Mouse (Mus musculus): ENCODE data around the gene Grid2ip. TPM values are rescaled to one million over a fixed set of nuclear protein-coding genes. Genes with fewer than 3 reads are reported as not detected.
A peak's percentile ranks its signal among the peaks of the same experiment; 100 is the strongest.

Gene Grid2ip
- polyA plus RNA-seq, 1 experiment from 2014 or later = 0.42 TPM

DNA sequence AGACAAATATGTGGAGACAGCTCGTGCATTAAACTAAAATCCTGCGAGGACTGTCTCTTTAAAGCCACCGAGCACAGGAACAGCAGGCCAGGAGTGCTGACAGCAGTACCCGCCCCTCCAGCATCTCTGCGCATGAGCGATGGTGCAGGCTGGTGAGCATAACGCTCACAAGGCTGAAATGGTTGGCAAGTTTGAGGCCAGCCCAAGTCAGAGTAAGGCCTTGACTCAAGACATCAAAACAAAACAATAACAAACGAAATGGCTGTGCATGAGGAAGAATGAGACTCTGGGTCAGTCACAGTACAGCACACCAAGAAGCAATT lies 39.9 kb upstream of the Grid2ip start:
- Histone ChIP-seq H3K27me3 (ENCODE audit: control insufficient read depth, insufficient read depth, low read length) (no peaks in the 10 kb centered on the region), H3K4me2 (replicated peaks; ENCODE audit: low read depth, low read length) (no peak overlapping the region), H3K9me3 (ENCODE audit: control insufficient read depth, low read length) (no peaks in the 10 kb centered on the region), H3K27ac (ENCODE audit: low read depth, low read length) (no peak overlapping the region), H3K4me3 (ENCODE audit: low read depth, low read length) (no peak overlapping the region), H3K36me3 (ENCODE audit: control insufficient read depth, insufficient read depth, low read length) (0 out of 2 replicates have a peak, but pooled peaks cover 3% of the 10 kb centered on the region), H3K4me1 (replicated peaks; ENCODE audit: control insufficient read depth, insufficient read depth, low read length) (no peaks in the 10 kb centered on the region; the same call in 1 of the 2 replicates), H3K9ac (ENCODE audit: low read depth, low read length) (no peak overlapping the region)
- ATAC-seq (ENCODE audit: low FRiP score) (no peak), DNase-seq (ENCODE audit: low spot score) (no peak)
- WGBS = 86% methylated on average over 8 of the region's 8 CpGs

DNA sequence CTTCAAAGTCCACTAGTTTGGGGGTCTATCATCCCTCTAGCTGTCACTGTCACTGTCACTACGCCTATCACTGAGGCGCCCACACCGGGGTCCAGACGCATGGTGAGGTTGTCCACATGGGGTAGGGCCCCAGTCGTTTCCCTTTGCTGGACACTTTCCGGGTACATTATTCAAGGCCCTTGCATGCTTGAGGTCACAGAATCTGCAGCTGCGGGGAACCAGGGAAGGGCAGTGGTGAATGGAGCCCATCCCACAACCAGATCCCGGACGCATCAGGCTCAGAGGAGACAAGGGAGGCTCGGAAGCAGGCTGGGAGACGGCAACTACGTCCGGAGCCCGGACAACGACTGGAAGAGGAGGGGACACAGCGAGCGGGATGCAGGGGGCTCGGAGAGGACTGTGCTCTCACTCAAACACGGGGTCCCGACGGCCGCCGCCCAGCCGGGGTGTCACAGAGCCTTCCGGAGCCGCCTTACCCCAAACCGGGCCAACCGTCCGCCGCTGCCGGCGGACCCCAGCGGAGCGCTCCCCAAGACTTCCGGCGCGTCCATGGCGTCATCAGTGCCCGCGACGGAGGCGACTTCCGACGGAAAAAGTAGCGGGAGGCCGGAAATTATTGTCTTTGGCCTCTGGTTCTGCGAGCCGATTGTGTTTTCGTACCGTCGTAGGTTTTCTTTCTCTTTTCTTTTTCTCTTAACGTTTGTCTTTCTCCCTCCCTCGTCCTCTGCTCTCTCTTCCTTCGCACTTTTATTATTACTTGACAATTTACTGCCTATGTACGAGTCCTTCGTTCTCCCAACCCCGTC lies 28.2 kb upstream of the Grid2ip start, which contains the start of gene Zdhhc4:
TSS of gene Zdhhc4 (minus strand) at position 567 of the 806 bp plus-strand sequence.
- under 1% methylated on average over 57 of the region's 57 CpGs for WGBS
- Histone ChIP-seq H3K9ac (ENCODE audit: low read depth, low read length) (peak within 1 kb of the TSS; percentile 90), H3K4me2 (replicated peaks; ENCODE audit: low read depth, low read length) (peak within 1 kb of the TSS; percentile 63), H3K27me3 (ENCODE audit: control insufficient read depth, insufficient read depth, low read length) (no peaks in the 10 kb centered on the region), H3K4me1 (replicated peaks; ENCODE audit: control insufficient read depth, insufficient read depth, low read length) (peaks cover 6% of the 10 kb centered on the region; the same call in 1 of the 2 replicates), H3K4me3 (ENCODE audit: low read depth, low read length) (peak within 1 kb of the TSS; percentile 91), H3K36me3 (ENCODE audit: control insufficient read depth, insufficient read depth, low read length) (no peaks in the 10 kb centered on the region), H3K27ac (ENCODE audit: low read depth, low read length) (peak within 1 kb of the TSS; percentile 58; the same call in 1 of the 2 replicates), H3K9me3 (ENCODE audit: control insufficient read depth, low read length) (no peaks in the 10 kb centered on the region)
- ATAC-seq (ENCODE audit: low FRiP score) = peak; percentile 74
- DNase-seq (ENCODE audit: low spot score) = peak; percentile 96

DNA sequence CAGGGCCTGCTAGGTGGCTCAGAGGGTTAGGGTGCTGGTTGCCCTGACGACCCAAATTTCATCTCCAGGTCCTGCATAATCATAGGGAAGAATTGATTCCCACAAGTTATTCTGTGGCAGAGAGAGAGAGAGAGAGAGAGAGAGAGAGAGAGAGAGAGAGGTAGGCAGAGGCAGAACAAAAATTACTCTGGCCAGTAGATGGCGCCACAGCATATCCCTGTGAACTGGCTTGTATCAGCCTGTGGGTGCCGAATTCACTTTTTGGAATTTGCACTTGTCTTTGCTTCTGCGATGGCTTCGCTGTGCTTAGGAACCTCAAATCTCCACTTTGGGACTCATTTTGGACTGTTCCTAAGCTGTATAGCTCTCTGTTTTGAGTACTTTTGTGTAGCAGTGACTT lies 23.3 kb upstream of the Grid2ip start:
- H3K27ac ChIP-seq (ENCODE audit: low read depth, low read length) = no peak overlapping the region
- no peak for ATAC-seq (ENCODE audit: low FRiP score)
- 19% methylated on average over 5 of the region's 5 CpGs for whole genome bisulfite sequencing

DNA sequence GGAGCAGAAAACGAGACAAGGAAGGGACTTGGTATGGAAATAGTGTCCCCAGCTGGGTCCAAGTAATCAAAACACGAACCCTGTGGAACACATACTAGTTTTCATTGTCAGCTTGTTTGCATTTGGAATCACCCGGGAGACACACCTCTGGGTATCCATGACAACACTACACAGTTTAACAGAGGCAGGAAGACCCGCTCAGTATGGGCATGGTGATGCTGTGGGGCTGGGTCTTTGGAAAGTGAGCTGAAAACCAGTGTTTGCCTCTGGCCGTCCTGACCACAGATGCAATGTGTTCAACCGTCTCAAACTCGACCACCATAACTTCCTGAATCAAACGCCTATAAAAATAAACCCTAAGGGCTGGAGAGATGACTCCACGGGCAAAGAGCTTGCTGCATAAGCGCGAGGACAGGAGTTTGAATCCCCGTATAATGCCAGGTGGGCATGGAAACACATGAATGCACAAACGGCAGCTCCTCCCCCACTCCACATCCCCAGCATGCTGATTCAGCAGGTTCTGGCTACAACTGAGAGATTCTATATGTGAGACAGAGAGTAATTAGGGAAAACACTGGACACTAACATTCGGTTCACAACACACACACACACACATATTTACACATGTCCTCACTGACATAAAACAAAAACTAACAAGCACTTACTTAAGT lies 22.6 kb upstream of the Grid2ip start:
- WGBS = 74% methylated on average over 14 of the region's 14 CpGs
- Histone ChIP-seq H3K36me3 (ENCODE audit: control insufficient read depth, insufficient read depth, low read length) (no peaks in the 10 kb centered on the region), H3K27me3 (ENCODE audit: control insufficient read depth, insufficient read depth, low read length) (no peaks in the 10 kb centered on the region), H3K27ac (ENCODE audit: low read depth, low read length) (no peak overlapping the region), H3K9ac (ENCODE audit: low read depth, low read length) (no peak overlapping the region), H3K4me3 (ENCODE audit: low read depth, low read length) (no peak overlapping the region), H3K4me2 (replicated peaks; ENCODE audit: low read depth, low read length) (no peak overlapping the region), H3K4me1 (replicated peaks; ENCODE audit: control insufficient read depth, insufficient read depth, low read length) (0 out of 2 replicates have a peak, but pooled peaks cover 2% of the 10 kb centered on the region), H3K9me3 (ENCODE audit: control insufficient read depth, low read length) (no peaks in the 10 kb centered on the region)
- ATAC-seq (ENCODE audit: low FRiP score) (no peak), DNase-seq (ENCODE audit: low spot score) (no peak)

More for the DNA sequence above, 23.3 kb upstream of the Grid2ip start:
- H3K36me3 ChIP-seq (ENCODE audit: control insufficient read depth, insufficient read depth, low read length) = no peaks in the 10 kb centered on the region
- no peak overlapping the region for H3K9ac ChIP-seq (ENCODE audit: low read depth, low read length)
- no peaks in the 10 kb centered on the region for H3K27me3 ChIP-seq (ENCODE audit: control insufficient read depth, insufficient read depth, low read length)
- no peak overlapping the region for H3K4me3 ChIP-seq (ENCODE audit: low read depth, low read length)
- no peak overlapping the region for H3K4me2 ChIP-seq (replicated peaks; ENCODE audit: low read depth, low read length)
- H3K4me1 ChIP-seq (replicated peaks; ENCODE audit: control insufficient read depth, insufficient read depth, low read length) = 0 out of 2 replicates have a peak, but pooled peaks cover 2% of the 10 kb centered on the region
- no peaks in the 10 kb centered on the region for H3K9me3 ChIP-seq (ENCODE audit: control insufficient read depth, low read length)
- DNase-seq (ENCODE audit: low spot score) = peak; percentile 84

DNA sequence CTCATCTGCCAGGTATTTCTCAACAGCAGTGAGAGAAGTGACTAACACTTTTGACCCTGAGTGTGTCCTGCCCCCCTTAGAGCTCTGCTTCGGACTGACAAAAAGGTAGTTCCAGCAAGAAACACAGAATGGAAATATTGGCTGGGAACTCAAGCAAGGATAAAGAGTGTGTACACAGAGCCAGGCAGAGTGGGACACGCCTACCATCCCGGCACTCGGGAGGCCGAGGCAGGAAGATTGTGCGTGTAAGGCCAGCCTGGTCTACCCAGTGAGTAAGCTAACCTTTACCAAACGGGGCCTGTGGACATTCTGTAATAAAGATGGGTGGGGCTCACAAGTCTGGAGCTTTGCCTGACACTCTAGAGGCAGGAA lies 22.1 kb upstream of the Grid2ip start:
- no peak overlapping the region for H3K9ac ChIP-seq (ENCODE audit: low read depth, low read length)
- no peak overlapping the region for H3K27ac ChIP-seq (ENCODE audit: low read depth, low read length)
- no peaks in the 10 kb centered on the region for H3K9me3 ChIP-seq (ENCODE audit: control insufficient read depth, low read length)
- no peaks in the 10 kb centered on the region for H3K36me3 ChIP-seq (ENCODE audit: control insufficient read depth, insufficient read depth, low read length)
- no peak overlapping the region for H3K4me3 ChIP-seq (ENCODE audit: low read depth, low read length)
- H3K4me2 ChIP-seq (replicated peaks; ENCODE audit: low read depth, low read length) = no peak overlapping the region
- 85% methylated on average over 7 of the region's 7 CpGs for WGBS
- ATAC-seq (ENCODE audit: low FRiP score) (no peak), DNase-seq (ENCODE audit: low spot score) (no peak)
- no peaks in the 10 kb centered on the region for H3K27me3 ChIP-seq (ENCODE audit: control insufficient read depth, insufficient read depth, low read length)
- no peaks in the 10 kb centered on the region for H3K4me1 ChIP-seq (replicated peaks; ENCODE audit: control insufficient read depth, insufficient read depth, low read length)

DNA sequence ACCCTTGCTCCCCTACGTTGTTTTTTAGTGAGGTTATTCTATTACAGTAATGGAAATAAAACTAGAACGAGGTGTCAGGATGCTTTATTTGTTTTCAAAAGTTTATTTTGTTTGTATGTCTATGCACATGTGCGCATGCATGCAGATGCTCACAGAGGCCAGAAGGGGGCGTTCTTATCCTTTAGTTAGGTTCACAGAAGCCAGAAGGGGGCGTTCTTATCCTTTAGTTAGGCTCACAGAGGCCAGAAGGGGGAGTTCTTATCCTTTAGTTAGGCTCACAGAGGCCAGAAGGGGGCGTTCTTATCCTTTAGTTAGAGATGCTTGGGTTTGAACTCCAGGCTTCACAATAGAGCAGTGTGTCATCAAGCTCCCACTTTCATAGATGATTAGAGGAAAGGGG lies 20.6 kb upstream of the Grid2ip start:
- Histone ChIP-seq H3K4me1 (replicated peaks; ENCODE audit: control insufficient read depth, insufficient read depth, low read length) (no peaks in the 10 kb centered on the region), H3K27ac (ENCODE audit: low read depth, low read length) (no peak overlapping the region), H3K4me2 (replicated peaks; ENCODE audit: low read depth, low read length) (no peak overlapping the region), H3K9ac (ENCODE audit: low read depth, low read length) (no peak overlapping the region), H3K9me3 (ENCODE audit: control insufficient read depth, low read length) (no peaks in the 10 kb centered on the region), H3K36me3 (ENCODE audit: control insufficient read depth, insufficient read depth, low read length) (no peaks in the 10 kb centered on the region), H3K4me3 (ENCODE audit: low read depth, low read length) (no peak overlapping the region), H3K27me3 (ENCODE audit: control insufficient read depth, insufficient read depth, low read length) (no peaks in the 10 kb centered on the region)
- DNase-seq (ENCODE audit: low spot score) (no peak), ATAC-seq (ENCODE audit: low FRiP score) (no peak)
- WGBS = 67% methylated on average over 6 of the region's 6 CpGs

DNA sequence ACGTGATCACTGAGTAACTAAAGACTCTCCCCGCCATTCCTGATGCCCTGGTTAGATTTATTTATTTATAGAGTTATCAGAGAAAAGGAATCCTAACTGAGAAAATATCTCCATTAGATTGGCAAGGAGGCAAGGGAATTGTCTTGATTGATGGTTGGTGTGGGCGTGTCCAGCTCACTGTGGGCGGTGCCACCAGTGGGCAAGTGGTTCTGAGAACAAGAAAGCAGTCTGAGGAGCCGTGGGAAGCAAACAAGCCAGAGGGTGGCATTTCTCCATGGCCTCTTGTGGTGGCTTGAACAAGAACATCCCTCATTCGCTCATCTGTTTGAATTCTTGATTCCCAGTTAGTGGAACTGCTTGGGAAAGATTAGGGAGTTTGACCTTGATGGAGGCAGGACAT lies 17.5 kb upstream of the Grid2ip start:
- ATAC-seq (ENCODE audit: low FRiP score) = no peak
- 49% methylated on average over 6 of the region's 6 CpGs for WGBS
- no peak overlapping the region for H3K27ac ChIP-seq (ENCODE audit: low read depth, low read length)

DNA sequence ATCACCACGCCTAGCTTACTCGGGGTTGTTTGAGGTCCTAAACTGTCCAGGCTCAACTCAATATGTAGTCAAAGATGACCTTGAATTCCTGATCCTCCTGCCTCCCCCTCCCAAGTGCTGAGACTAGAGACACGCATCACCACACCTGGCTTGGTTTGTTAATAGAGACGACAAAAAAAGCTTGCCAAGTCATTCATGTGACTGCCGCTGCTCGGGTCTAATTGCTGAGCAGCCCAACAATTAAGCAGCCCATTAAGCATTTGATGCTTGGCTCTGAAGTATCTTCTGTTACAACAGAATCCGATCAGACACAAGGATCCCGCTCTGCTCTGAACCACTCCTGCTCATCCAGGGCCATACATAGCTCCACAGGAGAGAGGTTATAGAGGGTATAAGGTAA lies 10.8 kb upstream of the Grid2ip start:
- Histone ChIP-seq H3K27ac (ENCODE audit: low read depth, low read length) (no peak overlapping the region), H3K4me2 (replicated peaks; ENCODE audit: low read depth, low read length) (no peak overlapping the region), H3K4me3 (ENCODE audit: low read depth, low read length) (no peak overlapping the region), H3K4me1 (replicated peaks; ENCODE audit: control insufficient read depth, insufficient read depth, low read length) (no peaks in the 10 kb centered on the region), H3K36me3 (ENCODE audit: control insufficient read depth, insufficient read depth, low read length) (no peaks in the 10 kb centered on the region), H3K9ac (ENCODE audit: low read depth, low read length) (no peak overlapping the region), H3K27me3 (ENCODE audit: control insufficient read depth, insufficient read depth, low read length) (no peaks in the 10 kb centered on the region), H3K9me3 (ENCODE audit: control insufficient read depth, low read length) (no peaks in the 10 kb centered on the region)
- 79% methylated on average over 8 of the region's 8 CpGs for WGBS
- ATAC-seq (ENCODE audit: low FRiP score) (no peak), DNase-seq (ENCODE audit: low spot score) (no peak)

More for the DNA sequence above, 17.5 kb upstream of the Grid2ip start:
- H3K4me3 ChIP-seq (ENCODE audit: low read depth, low read length) = no peak overlapping the region
- no peaks in the 10 kb centered on the region for H3K27me3 ChIP-seq (ENCODE audit: control insufficient read depth, insufficient read depth, low read length)
- no peak overlapping the region for H3K4me2 ChIP-seq (replicated peaks; ENCODE audit: low read depth, low read length)
- no peaks in the 10 kb centered on the region for H3K9me3 ChIP-seq (ENCODE audit: control insufficient read depth, low read length)
- H3K36me3 ChIP-seq (ENCODE audit: control insufficient read depth, insufficient read depth, low read length) = no peaks in the 10 kb centered on the region
- DNase-seq (ENCODE audit: low spot score) = no peak
- no peak overlapping the region for H3K9ac ChIP-seq (ENCODE audit: low read depth, low read length)
- no peaks in the 10 kb centered on the region for H3K4me1 ChIP-seq (replicated peaks; ENCODE audit: control insufficient read depth, insufficient read depth, low read length)
